Mouse (Mus musculus) embryonic facial prominence, embryonic 11.5 days (tissue): ENCODE measurements at regions not wholly inside any gene's neighbourhood (a gene's known extent, or its start where the extent isn't known, plus 50 kb on each side); places are given as distances from the start of the nearest gene placed in this dataset.

ENCODE experiments used
- ATAC-seq: fragments of 200-750 bp; cut with Nextera tagmentation; replicated peaks from 2 replicates; pipeline ENCODE4 v1.8.0; 2017; ENCODE audit warnings: low read depth; ENCODE audit not compliant: insufficient number of reproducible peaks, low FRiP score, low TSS enrichment
- DNase-seq: peaks from one replicate; pipeline ENCODE4 v3.0.0-alpha.2; 2015; ENCODE audit warnings: low spot score
- H3K27ac ChIP-seq: fragments of 300-500 bp; sonication (generic); replicated peaks from 2 replicates; pipeline ENCODE4 v1.5.1; 2014; ENCODE audit warnings: mild to moderate bottlenecking, low read depth, low read length, control low read depth
- H3K27me3 ChIP-seq: fragments of 300-500 bp; sonication (generic); 2 replicates; pipeline ENCODE4 v1.6.1; 2014; ENCODE audit warnings: mild to moderate bottlenecking, low read length, moderate library complexity, mixed read lengths; ENCODE audit not compliant: control insufficient read depth, insufficient read depth
- H3K36me3 ChIP-seq: fragments of 300-500 bp; sonication (generic); replicated peaks from 2 replicates; pipeline ENCODE4 v1.6.1; 2014; ENCODE audit warnings: low read depth, mild to moderate bottlenecking, low read length, moderate library complexity, mixed read lengths; ENCODE audit not compliant: control insufficient read depth, insufficient read depth
- H3K4me1 ChIP-seq: fragments of 300-500 bp; sonication (generic); 2 replicates; pipeline ENCODE4 v1.6.1; 2014; ENCODE audit warnings: low read length, mixed read lengths; ENCODE audit not compliant: control insufficient read depth, insufficient read depth
- H3K4me2 ChIP-seq: fragments of 300-500 bp; sonication (generic); 2 replicates; pipeline ENCODE4 v1.6.1; 2014; ENCODE audit warnings: low read depth, mild to moderate bottlenecking, control low read depth, low read length, moderate library complexity
- H3K4me3 ChIP-seq: fragments of 300-500 bp; sonication (generic); 2 replicates; pipeline ENCODE4 v1.5.1; 2014; ENCODE audit warnings: low read depth, low read length, control low read depth
- H3K9ac ChIP-seq: fragments of 300-500 bp; sonication (generic); replicated peaks from 2 replicates; pipeline ENCODE4 v1.6.1; 2014; ENCODE audit warnings: mild to moderate bottlenecking, control low read depth, low read length
- H3K9me3 ChIP-seq: fragments of 300-500 bp; sonication (generic); replicated peaks from 2 replicates; pipeline ENCODE4 v1.6.1; 2016; ENCODE audit warnings: mild to moderate bottlenecking, low read length, inconsistent platforms, mixed read lengths; ENCODE audit not compliant: control insufficient read depth
- WGBS: fragments of 180-500 bp; shearing (Covaris S2); extraction: QIAGEN DNeasy Blood & Tissue Kit; methylation state at CpG from one replicate; pipeline ENCODE4 v1.1.7; 2014; 5-methylcytosine and 5-hydroxymethylcytosine counted together

GRCm38 (mm10) chr3:100754677-100755076 is 69.4 kb upstream of the Man1a2 start:
- Histone ChIP-seq H3K4me1 (no peaks in the 10 kb centered on the region), H3K27ac (no peak overlapping the region), H3K27me3 (no peaks in the 10 kb centered on the region), H3K36me3 (no peaks in the 10 kb centered on the region), H3K9ac (no peak overlapping the region), H3K9me3 (no peaks in the 10 kb centered on the region), H3K4me2 (no peak overlapping the region), H3K4me3 (no peak overlapping the region)
- ATAC-seq (no peak), DNase-seq (no peak)
- 85% methylated on average over 1 of the region's 1 CpGs for WGBS

GRCm38 (mm10) chr3:100751211-100751610 is 65.9 kb upstream of the Man1a2 start:
- ATAC-seq: no peak
- no peaks in the 10 kb centered on the region for H3K27me3 ChIP-seq
- no peak overlapping the region for H3K4me3 ChIP-seq
- H3K9ac ChIP-seq: no peak overlapping the region
- H3K27ac ChIP-seq: no peak overlapping the region
- no peaks in the 10 kb centered on the region for H3K9me3 ChIP-seq
- H3K4me1 ChIP-seq: no peaks in the 10 kb centered on the region
- H3K4me2 ChIP-seq: no peak overlapping the region
- H3K36me3 ChIP-seq: no peaks in the 10 kb centered on the region
- 83% methylated on average over 1 of the region's 1 CpGs for WGBS
- no peak for DNase-seq

- no peak for DNase-seq
- Histone ChIP-seq H3K4me2 (no peak overlapping the region), H3K36me3 (no peaks in the 10 kb centered on the region), H3K27me3 (no peaks in the 10 kb centered on the region), H3K9ac (no peak overlapping the region), H3K9me3 (no peaks in the 10 kb centered on the region), H3K27ac (no peak overlapping the region), H3K4me3 (no peak overlapping the region), H3K4me1 (no peaks in the 10 kb centered on the region)
- ATAC-seq: no peak
- WGBS: 91% methylated on average over 6 of the region's 6 CpGs
Observed at GRCm38 (mm10) chr3:100748727-100749126, 63.4 kb upstream of the Man1a2 start.

GRCm38 (mm10) chr3:100748309-100748691 is 63.0 kb upstream of the Man1a2 start:
- Histone ChIP-seq H3K4me3 (no peak overlapping the region), H3K9ac (no peak overlapping the region), H3K27ac (no peak overlapping the region), H3K4me2 (no peak overlapping the region), H3K36me3 (no peaks in the 10 kb centered on the region), H3K4me1 (no peaks in the 10 kb centered on the region), H3K27me3 (no peaks in the 10 kb centered on the region), H3K9me3 (no peaks in the 10 kb centered on the region)
- no peak for DNase-seq
- no peak for ATAC-seq
- WGBS: 93% methylated on average over 2 of the region's 2 CpGs

GRCm38 (mm10) chr3:100747421-100748308 is 62.4 kb upstream of the Man1a2 start:
- no peaks in the 10 kb centered on the region for H3K27me3 ChIP-seq
- H3K9me3 ChIP-seq: no peaks in the 10 kb centered on the region
- 58% methylated on average over 15 of the region's 15 CpGs for WGBS
- ATAC-seq: no peak
- H3K27ac ChIP-seq: no peak overlapping the region
- no peak for DNase-seq
- no peaks in the 10 kb centered on the region for H3K36me3 ChIP-seq
- no peaks in the 10 kb centered on the region for H3K4me1 ChIP-seq
- no peak overlapping the region for H3K4me3 ChIP-seq
- H3K4me2 ChIP-seq: no peak overlapping the region
- H3K9ac ChIP-seq: no peak overlapping the region

- no peak for ATAC-seq
- Histone ChIP-seq H3K9me3 (no peaks in the 10 kb centered on the region), H3K27me3 (no peaks in the 10 kb centered on the region), H3K27ac (no peak overlapping the region), H3K9ac (no peak overlapping the region), H3K4me2 (no peak overlapping the region), H3K4me1 (no peaks in the 10 kb centered on the region), H3K36me3 (no peaks in the 10 kb centered on the region), H3K4me3 (no peak overlapping the region)
- 91% methylated on average over 7 of the region's 7 CpGs for WGBS
- DNase-seq: no peak
Observed at GRCm38 (mm10) chr3:100737660-100738059, 52.4 kb upstream of the Man1a2 start.

- no peak for ATAC-seq
- Histone ChIP-seq H3K4me1 (no peaks in the 10 kb centered on the region), H3K9ac (no peak overlapping the region), H3K4me2 (no peak overlapping the region), H3K9me3 (no peaks in the 10 kb centered on the region), H3K36me3 (no peaks in the 10 kb centered on the region), H3K27me3 (no peaks in the 10 kb centered on the region), H3K27ac (no peak overlapping the region), H3K4me3 (no peak overlapping the region)
- no peak for DNase-seq
- WGBS: 81% methylated on average over 3 of the region's 3 CpGs
Observed at GRCm38 (mm10) chr3:100736539-100736938, 51.2 kb upstream of the Man1a2 start.
